Mouse (Mus musculus): ENCODE results near the gene Nop9.
A peak's percentile ranks its signal among the peaks of the same experiment; 100 is the strongest.

Gene Nop9

DNA sequence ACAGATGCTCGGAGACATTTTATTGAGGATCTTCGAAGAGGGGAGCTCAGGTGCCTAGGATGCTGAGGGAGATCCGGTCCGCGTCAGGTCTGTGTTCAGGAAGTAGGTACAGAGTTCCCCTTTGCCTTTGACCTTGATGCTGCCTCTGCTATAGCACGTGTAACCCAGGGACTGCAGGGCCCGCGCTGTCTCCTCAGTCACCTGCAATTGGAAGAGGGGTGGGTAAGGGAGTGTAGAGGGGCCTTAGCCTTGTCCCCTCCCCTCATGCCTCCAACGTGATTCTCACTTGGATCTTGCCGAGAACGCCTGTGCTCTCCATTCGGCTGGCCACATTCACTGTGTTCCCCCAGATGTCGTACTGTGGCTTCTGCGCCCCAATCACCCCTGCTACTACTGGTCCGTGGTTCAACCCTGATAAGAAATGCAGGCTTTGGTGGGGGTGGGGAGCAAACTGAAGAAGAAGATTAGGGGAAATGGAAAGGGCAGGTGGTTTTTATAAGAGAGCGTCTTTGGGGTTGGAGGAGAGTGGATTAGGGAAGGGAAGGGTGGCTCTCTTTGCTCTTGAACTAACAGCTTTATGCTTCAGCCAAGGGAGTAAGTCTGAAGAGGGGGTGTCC, 23.7 kb downstream of the Nop9 start:
- DNase-seq (ENCODE audit: low spot score): no peak

DNA sequence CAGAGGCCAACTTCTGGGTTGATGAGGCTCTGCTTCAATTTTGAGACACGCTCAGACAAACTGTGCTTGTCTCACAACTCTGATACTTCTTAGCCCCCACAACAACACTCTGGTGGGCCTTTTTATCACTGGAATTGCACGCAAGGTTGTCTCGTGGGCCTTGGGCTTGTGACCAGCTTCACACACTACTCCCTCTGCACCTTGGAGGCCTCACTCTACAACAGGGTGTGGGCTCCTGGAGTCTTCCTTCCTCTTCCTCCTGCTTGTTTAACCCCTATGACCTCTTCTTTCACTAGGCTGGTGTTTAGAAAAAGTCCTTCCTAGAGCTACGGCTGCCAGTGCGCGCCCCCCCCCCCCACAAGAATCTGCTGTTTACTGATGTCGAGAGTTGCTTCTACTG, 31.2 kb downstream of the Nop9 start:
- no peak for DNase-seq (ENCODE audit: low spot score)

DNA sequence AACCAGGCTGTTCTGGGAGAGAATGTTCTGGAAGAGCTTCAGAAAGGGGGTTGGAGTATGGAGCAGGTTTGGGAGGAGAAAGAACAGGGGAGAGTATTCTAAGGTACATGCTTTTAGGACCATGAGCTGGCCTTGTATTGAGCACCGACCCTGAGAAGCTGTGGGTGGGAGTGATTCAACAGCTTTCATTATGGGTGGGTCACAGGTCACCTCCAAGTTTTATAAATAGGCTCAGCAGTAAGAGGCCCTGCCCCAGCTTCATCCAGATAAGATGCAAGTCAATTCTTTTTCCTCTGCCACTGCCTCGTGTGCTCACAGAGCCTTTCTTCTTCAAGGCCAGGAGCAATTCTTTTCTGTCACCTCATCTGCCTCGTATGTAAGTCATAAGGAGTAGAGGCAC, 31.7 kb downstream of the Nop9 start:
- DNase-seq (ENCODE audit: low spot score): no peak

DNA sequence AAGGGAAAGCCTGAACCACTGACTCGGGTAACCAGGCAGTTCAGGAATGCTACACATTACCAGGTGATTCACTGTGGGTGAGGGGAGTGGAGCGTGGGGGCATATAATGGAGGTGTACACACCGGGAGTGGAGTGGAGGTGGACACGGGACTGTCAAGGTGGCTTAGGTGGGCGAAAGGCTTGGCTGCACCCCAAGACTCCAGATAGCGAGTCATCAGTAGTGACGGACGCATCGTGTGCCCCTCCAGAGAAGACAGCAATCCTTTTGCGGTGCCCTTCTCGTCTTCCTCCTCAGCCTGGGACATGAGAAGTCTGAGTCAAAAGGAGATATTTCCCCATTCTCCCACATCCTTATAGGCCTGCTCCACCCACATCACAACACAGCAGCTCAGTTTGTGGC, 32.3 kb downstream of the Nop9 start:
- no peak for DNase-seq (ENCODE audit: low spot score)

DNA sequence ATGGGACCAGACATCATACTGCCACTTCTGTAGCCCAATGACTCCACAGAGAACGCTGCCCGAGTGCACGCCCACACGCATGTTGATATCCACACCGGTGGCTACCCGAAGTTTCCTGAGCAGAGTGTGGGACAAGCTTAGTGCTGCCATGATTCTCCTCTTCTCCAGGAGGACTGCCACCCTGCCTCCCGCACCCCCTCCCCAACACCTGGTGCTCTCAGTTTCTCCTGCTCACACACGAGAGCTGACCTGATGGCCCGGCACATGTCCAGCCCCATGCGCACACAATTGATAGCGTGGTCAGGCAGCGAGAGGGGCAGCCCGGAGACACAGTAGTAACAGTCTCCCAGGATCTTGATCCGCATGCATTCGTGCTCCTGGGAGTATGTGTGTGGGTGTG, 33.2 kb downstream of the Nop9 start:
- DNase-seq (ENCODE audit: low spot score): no peak

DNA sequence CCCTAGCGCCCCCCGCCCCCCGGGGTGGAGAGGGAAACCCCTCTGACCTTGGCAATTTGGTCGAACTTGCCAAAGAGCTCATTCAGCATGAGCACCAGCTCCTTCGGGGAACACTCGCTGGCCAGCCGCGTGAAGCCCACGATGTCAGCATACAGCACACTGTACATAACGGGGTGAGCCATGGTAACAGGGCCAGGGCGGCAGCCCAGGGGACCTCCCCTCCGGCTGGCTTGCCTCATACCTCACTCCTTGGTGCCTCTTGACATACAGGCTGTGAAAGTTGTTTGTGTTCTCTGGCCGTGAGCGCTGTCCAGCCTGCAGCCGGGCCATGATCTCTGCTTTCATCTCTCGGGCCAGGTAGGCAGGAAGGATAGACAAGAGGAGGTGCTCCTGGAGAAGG, 34.2 kb downstream of the Nop9 start:
- no peak for DNase-seq (ENCODE audit: low spot score)

DNA sequence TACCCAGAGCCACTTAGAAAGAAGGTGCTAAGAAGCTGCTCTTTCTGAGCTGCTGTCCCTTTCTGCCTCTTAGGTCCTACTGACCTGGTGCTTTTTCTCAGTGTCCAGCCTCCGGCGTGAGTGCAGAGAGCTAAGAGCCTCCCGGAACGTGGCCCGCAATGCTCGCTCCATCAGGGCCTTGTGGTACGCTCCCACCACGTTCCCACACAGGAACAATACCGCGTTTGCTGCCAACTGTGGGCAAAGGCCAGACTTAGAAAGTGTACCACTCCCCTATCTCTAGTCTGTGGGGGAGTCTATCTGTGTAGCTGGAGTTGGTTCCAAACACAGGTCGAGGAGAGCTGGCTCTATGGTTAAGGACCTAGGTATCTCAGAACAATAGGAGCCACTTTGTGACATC, 35.2 kb downstream of the Nop9 start:
- DNase-seq (ENCODE audit: low spot score): no peak

DNA sequence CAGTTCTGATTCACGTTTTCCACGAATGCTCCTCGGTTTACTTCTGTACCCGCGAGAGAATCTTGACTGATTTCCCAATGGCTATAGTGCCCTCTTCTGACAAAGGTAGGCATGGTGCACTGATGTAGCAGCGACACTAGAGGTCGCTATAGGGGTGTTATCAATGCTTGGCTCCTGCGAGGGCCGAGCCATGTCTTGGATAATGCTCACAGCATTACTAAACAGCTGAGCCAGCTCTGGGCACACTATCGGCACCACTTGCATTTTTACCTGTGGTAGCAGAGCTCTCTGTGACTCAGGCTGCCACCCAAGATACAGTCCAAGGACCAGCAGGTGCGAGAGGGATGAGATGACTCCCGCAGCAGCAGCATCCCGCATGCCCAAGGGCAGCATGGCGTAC, 35.8 kb downstream of the Nop9 start:
- peak; percentile 62 for DNase-seq (ENCODE audit: low spot score)

DNA sequence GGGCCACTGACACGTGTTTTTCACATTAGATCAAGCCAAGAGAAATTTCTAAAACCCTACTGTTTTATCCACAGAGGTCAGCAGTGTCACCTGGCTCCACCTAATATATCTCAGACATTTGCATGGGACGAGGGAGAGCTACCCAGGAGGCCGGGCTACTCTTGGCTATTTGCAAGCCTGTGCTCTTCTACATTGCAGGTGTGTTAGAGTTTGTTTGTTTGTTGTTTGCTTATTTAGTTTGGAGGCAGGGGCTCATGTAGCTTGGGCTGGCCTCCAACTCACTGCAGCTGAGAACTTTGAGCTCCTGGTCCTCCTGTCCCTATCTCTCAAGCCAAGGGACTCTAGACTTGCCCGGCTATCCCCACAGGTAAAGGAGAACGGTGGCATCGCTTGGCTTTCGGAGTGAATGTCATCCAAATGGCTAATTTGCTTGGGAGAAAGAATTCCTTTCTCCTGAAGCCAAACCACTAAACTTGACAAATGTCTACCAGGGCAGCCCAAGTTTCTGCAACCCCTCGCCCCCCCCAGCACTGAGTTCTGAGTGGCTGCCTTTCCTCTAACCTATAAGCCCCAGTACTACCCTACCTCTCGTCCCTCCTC, 37.0 kb downstream of the Nop9 start:
- no peak for DNase-seq (ENCODE audit: low spot score)

DNA sequence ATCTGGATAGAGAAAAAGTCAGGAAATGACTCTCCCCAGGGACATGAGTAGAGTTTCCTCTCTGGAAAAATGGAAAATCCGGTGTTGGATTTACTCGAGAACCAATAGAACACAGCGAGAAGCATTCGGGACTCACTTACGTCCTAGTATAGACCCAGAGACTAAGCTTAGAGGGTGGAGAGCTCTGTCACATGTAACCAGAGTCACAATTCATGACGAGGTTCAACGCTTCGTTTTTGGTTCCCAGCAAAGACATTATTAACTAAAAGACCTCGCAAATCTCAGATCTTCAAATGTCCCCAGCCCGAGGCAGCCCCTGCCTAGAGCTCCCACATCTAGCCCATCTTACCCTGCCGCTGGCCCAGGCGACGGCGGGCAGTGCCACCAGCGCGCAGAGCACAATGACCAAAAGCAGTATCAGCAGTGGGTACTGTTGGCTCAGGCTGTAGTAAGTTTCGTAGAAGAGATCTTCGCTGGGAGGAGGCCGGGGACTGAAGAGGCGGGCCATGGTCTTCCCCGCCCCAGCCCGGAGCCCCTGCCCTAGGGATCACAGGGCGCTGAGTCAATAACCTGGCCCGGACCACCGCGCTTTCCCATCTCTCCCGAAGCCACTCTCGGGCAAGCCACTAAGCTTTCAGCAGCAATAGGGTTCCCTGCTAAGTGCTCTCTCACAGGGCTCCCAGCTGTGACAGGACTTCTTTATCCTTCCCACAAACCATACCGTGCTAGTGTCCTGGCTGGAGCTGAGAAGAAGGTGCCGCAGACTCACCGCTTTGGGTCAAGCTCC, 37.9 kb downstream of the Nop9 start:
- DNase-seq (ENCODE audit: low spot score): no peak

DNA sequence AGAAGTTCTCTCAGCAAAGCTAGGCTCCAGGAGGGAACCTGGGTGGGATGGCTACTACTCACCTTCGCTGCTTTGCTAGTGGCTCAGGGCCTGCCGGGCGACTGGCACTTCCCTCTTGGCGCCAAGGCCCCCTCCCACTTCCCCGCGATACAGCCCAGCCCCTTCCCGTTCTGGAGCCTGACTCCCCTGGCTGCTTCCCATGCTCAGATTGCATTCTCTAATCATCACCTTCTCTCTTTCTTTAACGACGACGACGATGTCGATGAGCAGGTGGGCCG, 38.4 kb downstream of the Nop9 start, which contains the start of gene Adcy4:
Gene Adcy4 (minus strand): TSS at position 138 of the 278 bp plus-strand sequence.
- no peak for DNase-seq (ENCODE audit: low spot score)

DNA sequence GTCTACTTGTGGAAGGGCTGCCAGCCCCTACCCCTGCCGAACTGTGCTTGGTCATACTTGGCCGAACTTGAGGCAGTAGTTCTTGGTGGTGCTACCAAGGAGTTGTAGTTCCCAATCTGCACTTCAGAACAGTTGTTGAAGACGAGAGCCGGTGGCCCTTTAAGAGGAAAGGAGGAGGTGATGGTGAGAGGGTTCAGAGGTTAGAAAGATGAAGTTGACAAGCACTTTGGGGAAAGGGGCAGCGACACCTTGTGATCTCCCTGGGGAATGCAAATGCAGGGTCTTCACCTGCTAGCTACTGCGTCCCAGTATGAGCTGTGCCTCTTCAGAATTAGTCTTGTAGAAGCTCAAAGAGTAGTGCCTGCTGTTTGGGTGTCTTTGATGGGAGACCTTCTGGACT, 39.7 kb downstream of the Nop9 start:
- peak; percentile 50 for DNase-seq (ENCODE audit: low spot score)

DNA sequence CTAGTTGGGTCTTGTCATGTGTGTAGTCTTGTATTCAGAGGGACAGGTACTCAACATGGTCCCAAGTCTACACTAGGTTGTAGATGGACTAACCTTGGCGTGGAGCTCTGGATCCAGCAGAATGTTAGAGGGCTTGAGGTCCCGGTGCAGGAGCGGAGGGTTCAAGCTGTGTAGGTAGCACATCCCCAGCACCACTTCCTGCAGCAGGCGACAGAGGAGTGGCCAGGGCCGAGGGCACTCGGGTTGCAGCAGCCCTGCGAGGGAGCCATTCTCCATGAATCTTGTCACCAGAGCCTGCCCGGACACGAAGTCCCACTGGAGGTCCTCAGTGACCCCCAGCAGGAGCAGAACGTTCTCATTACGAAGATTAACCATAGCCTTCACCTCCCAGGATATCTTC, 42.2 kb downstream of the Nop9 start:
- no peak for DNase-seq (ENCODE audit: low spot score)

DNA sequence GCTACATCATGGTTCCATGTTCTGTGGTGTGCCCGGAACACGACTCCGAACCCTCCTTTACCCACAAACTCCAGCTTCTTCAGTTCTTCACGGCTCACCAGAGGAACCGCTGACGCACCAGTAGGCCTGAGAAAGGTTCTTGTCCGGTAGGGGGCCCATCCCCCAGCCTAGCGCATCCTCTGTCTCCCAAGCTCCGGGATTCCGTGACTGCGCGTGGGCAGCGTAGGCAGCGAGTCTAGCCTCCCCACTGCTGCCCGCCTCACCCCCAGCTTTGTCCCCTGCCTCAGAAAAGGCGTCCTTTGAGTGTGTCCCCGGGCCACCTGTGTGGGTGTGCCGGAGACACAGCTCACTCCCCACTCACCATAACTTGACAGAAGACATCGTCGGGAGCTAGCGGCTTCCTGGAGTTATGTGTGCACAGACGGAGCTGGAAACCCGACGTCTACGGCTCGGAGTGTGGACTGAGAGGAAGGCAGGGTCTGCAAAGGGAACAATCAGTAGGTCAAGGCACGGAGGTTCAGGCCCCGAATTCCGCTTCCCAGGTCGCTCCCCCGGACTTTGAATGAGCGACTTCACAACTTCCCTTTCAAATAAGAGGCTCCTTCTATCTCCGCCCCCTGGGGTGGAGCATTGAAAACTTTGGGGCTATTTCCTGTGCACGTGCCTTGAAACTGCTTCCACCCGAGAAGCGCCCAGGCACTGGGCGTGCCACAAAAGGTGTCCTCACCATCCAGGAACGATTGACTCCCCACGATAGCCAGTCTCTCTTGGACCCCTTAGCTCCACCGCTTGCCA, 43.0 kb downstream of the Nop9 start, which contains the start of gene Ripk3:
Gene Ripk3 (minus strand): TSS at position 610 of the 795 bp plus-strand sequence.
- DNase-seq (ENCODE audit: low spot score): peak; percentile 36

DNA sequence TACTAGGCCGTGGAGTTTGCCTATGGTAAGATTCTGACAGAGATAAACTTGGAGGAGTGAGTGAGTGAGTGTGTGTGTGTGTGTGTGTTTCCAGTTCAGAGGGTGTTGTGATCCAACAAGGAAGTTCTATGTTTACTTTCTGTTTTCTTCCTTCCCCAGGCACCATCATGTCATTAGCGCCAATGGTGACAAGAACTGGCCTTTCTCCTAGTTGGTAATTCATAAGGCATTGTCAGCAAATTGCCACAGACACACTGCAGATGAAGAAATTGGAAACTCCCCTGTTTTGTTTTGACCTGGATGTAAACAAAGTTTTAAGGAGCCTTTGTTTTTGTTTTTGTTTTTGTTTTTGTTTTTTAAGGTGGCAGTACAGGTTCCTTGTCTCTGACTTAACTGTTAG, 48.0 kb downstream of the Nop9 start:
- no peak for DNase-seq (ENCODE audit: low spot score)

DNA sequence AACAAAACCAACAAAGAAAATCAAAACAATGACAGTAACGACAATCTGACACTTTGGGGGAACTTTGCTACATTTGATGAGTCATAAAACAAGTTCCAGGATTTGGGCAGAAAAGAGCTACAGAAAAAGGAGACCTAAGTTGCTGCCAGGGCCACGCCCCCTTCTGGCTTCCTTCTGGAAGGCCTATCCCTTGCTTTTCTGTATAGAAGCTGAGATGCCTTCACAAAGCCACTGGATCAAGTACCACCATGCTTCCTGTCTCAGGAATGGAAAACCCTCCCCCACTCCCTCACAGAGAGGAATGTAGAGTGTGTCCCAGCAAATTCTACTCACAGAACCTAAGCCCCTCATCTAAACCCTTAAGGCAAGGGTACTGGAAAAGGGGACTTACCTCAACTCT, 48.5 kb downstream of the Nop9 start:
- no peak for DNase-seq (ENCODE audit: low spot score)

DNA sequence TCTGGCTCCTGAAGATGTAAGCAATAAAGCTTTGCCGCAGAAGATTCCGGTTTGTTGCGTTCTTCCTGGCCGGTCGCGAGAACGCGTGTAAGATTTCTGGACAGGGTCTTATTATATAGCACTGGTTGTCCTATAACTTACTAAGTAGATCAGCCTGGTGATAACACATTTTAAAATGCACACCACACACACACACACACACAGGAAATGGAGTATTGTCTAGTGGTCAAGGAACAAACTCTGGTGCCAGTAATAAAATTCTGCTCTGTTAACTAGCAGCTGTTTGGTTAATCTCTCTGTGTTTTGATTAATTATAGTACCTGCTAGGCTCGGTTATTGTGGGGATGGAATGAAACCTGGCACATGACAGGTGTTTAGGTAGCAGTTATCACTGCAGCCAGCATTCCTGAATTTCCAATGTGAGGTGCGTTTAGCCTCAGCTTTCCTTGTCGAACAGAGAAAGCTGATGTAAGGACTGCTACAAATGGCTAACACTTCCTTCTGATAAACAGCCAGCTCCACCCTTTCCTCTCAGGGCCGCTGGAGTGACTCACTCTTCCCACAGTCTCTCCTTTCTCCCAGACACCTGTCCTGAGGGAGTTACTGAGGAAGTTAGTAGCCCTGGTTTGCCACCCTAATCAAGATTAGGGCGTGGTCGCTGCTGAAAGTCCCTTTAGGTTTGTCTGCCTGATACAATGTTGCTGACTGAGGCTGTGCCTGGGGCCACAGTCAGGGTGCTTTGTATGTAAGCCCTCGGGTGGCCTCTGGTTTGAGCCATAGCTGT, 50.1 kb downstream of the Nop9 start:
- no peak for DNase-seq (ENCODE audit: low spot score)
